Mouse (Mus musculus): ENCODE measurements at regions not wholly inside any gene's neighbourhood (a gene's known extent, or its start where the extent isn't known, plus 50 kb on each side); places are given as distances from the start of the nearest gene placed in this dataset.

DNA sequence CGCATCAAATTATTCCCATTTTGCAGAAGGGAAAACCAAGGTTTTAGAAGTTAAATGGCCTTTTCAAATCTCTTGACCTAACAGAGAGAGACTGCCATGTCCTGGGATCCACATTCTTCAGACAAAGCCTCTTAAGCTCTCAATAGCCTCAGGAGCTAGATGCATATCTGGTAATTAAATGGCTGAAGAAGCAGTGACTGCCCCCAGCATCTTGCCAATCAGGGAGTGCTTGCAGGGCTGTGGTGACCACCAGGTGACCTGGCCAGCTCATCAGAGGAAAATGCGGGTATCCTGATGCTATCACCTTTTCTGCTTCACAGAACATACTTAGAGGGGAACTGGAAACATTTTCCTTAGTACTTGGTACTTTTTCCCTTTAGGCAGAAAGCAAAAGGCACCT is 227.2 kb downstream of the Wdr11 start:
- DNase-seq (ENCODE audit: low read depth), result no peak

DNA sequence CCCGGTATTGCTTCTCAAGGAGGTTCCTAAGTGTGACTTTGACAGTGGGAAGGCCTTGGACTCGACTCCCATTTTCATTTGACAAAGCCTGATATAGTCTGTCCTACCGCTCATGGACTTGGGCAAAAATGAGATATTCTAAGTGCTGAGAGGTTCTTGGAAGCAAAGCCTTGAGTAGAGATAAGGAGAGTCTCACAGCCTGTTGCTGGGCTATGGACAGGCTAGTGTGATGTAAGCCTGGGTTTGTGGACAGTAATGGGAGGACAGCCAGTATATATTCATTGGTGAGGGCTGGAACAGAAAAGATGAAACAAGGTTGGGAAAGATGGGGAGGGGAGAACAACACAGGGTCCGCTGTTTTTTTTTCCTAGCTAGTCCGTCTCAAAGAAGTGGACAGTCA is 228.0 kb downstream of the Wdr11 start:
- DNase-seq (ENCODE audit: low read depth), result no peak

DNA sequence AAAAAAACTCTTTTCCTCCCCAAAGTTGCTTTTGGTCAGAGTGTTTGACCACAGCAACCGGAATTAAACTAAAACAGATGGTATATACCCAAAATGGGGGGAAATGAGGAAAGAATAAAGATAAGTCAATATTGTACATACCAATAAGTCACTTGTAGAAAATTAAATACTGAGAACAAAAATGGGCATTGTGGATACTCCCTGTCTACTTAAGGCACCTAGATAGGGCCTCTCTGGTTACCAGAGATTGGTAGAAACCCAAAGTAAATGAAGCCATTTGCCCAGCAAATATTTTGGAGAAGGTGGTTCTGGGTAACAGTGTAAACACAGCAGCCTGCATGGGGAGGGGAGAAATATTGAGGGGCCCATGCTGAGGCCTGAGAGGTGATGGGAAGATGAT is 237.3 kb downstream of the Wdr11 start:
- DNase-seq (ENCODE audit: low read depth), result peak; percentile 25

DNA sequence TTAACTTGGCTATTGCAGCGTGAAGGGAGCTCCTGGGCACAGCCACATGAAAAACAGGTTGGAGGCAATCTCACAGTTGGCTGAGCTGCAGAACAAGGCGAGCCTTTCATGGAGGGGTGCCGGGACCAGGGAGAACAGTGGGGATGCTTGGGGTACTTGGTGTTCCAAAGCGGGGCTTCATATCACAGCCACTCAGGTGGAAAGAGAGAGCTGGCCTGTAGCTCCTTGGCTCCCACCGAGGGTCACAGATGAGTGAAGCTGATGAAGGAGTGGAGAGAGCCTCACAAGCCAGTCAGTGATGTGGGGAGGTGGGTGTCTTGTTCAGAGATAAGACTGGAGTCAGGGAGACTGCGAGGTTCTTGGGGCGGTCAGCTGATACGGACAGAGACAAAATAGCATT is 241.2 kb downstream of the Wdr11 start:
- DNase-seq (ENCODE audit: low read depth), result no peak

DNA sequence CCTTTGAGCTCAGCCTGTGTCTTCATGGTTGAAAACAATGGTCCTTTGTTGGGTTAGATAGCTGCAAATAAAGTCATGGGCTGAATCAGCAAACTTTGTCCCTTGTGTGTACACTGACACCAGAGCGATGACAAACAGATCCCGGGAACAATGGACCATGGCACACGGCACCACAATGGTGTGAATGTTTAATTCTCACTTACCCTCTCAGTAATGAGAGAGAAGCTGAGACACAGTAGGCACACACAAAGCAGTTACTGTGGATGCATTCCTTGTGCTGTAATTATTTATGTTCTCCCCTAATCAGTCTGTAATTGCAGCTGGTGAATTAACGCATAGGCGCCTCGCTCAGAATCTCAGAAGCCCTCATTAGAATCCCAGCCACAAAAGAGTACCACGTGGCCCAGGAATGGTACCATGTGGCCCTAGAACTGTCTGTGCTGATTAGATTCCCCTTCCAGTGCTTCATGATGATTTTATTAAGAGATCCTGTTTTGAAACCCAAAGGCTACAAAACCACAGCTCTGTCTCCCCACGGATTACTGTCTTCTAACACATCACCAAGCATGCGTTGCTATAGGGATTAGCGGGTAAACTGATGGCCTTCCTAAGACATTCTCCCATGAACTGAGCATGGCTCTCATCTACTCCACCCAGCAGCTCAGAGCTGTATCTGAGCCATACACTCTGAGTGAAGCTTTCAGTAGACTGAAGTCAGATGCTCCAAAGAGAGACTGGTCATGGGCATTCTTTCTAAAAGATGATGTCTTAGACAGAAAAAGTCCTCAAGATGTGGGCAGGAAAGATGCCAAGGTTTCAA is 250.8 kb downstream of the Wdr11 start:
- DNase-seq (ENCODE audit: low read depth), result no peak

DNA sequence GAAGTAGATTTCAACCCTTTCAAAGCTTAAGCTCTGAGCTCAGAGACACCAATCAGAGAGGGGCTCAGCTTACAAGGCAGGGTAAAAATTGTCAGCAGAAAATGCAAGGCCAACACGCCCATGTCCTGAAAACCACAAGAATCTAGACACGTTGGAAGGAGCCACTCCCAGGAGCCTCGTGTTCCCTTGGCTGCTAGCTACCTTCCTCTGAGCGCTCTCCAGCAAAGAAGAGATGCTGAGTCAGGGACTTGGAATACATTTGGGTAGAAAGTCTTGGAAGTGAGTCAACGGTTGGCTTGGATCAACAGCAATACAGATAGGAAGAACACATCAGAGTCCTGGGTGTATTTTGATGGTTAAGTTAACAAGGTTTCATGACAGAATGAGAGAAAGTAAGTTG is 255.5 kb downstream of the Wdr11 start:
- DNase-seq (ENCODE audit: low read depth), result peak; percentile 89

DNA sequence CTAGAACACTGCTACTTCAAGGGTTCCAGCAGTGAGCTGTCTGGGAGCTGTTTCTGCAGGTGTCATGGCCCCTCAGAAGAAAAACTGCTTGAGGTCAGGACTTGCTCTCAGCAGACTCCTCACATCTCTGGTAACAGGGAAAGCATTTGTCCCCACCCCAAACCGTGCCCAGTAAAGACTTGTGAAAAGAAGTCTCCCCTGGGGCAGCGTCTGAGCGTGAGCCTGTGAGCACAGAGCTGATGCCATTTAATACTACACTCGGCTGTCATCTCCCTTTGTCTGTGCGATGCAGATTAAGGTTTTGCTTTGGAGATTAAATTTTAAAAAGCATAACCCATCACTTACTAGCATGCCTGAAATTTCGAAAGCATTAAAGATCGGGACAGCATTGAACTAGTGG is 261.9 kb downstream of the Wdr11 start:
- no peak for DNase-seq (ENCODE audit: low read depth)

DNA sequence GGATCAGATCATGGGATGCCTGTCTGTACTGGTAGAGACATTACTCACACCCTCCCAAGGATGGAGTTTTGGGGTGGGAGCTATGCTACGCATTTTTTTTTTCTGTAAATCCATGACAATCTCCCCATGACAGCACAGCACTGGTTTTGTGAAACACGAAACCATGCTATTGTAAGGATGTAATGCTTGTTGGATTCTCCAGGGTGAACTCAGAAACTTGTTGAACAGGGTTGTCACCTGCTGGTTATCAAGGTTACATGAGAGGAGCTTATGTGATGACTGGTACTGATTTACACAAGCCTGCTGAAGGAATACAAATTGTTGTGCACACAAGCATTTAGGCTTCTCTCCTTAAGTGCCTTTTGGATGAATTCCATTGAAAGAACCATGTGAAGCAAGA is 263.3 kb downstream of the Wdr11 start:
- no peak for DNase-seq (ENCODE audit: low read depth)

DNA sequence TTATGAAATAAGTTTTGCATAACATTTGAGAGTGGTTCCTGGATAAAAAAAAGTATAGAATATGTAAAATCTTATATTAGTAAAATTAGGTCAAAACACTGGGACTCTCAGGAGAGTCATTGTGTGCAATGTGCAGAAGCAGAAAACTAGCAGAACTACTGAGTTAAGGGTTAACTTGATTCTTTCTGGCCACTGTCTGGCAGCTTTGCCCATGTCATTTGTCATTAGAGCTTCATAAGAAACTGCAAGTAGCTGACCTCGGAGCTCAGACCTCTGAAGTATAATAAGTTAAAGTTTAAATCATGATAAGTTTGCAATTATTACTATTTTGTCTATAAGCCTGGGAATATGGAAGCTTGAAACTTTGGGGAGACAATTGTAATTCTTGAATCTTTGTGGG is 271.3 kb downstream of the Wdr11 start:
- DNase-seq (ENCODE audit: low read depth), result no peak

DNA sequence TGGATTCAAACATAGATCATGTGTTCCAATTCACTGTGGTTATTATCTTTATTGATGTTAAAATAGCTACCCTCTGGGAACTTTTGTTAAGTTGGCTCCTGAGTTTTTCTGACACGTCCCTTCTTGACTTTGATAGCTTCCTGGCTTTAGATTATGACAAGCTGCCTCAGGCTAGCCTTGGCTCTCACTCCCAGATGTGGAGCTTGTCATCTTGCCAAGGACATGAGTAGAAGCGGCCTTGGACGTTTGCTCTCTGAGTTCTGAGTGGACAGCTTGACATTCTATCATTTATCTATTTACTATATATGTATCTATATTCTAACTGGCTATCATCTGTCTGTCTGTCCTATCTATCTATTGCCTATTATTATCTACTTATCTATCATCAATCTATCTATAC is 273.9 kb downstream of the Wdr11 start:
- DNase-seq (ENCODE audit: low read depth), result no peak

DNA sequence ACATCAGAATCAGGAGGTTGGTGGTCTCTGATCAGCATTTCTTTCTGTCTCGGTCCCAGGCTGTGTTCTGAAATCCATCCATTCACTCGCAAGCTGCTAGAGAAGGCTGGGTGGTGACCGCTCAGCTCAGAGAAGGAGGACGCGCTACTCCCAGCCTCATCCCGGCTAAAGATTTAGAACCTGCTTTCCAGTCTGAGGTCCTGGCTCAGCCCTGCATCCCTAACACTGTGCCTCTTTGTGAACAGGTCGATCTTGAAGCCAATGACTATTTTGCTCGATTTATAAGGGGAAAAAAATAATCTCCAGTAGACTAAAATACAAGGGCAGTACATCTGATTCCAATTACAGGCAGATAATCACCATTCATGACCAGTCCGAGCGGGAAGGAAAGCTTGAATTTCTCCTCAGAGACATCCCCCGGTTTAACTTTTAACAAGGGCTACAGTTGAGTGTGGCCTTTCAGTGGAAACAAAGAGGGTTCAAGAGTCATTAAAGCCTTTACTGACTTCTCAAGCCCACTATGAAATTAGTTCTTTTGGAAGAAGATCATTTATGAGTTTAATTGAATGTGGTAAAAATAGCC is 280.6 kb downstream of the Wdr11 start:
- no peak for DNase-seq (ENCODE audit: low read depth)

DNA sequence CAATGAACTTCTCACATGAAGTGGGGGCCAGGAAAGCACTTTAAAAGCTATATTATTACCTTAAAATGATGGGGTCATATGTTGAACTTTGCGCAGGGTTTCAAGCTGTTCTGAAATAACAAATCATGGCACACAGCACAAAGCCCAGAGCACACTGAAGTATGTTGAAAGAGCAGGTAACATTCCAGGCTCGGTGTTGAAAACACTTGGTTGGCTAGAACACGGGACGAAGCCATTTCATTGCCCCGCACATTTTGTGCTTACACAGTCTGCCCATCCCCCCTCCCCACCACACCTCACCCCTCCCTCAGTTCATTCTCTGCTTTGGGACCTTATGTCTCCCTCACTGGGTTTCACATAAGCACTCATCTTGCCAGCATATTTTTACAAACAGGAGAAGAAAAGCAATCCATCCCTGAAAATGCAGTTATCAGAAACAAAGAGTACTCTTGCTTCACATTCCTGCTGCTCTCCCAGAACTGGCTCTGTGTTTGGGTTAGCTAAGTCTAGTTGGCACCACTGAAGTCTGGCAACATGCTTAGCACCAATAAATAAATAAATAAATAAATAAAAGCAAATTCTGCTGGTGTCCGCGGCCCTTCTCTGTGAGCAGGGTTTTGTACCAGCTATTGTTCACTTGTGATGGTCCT is 284.7 kb downstream of the Wdr11 start:
- no peak for DNase-seq (ENCODE audit: low read depth)

DNA sequence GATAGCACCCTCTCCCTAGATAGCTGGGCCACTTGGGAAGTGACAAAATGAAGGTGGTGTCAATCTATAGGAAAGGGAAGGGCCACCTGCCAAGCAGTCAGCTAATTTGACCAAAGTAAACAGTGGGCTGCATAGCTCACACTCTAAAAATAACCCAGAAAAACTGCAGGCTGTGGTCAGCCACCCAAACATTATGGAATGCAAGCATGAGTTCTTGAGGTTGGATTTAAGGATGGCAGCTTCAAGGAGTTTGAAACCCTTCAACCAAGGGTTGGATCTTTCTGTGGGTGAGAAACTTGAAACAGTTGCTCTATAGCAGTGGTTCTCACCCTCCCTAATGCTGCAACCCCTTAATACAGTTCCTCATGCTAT is 285.2 kb downstream of the Wdr11 start:
- DNase-seq (ENCODE audit: low read depth), result peak; percentile 73

DNA sequence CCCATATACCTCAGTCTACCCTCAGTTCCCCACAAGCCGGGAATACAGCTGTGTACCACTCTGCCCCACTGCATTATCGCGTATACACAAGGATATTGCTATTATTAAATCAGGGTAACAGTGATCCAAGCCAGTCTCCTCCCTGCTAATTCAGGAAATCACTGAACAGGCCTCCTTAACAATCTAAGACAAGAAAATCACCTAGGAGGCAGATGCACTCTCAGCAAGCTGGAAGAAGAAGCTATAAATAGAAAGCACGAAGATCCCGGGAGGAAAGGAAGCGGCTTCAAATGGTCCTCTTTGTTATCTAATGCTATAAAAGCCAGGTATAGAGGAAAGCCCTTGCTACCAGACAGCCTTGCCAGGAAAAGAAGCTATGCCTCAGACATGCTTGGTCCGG is 304.6 kb downstream of the Wdr11 start:
- DNase-seq (ENCODE audit: low read depth), result no peak

DNA sequence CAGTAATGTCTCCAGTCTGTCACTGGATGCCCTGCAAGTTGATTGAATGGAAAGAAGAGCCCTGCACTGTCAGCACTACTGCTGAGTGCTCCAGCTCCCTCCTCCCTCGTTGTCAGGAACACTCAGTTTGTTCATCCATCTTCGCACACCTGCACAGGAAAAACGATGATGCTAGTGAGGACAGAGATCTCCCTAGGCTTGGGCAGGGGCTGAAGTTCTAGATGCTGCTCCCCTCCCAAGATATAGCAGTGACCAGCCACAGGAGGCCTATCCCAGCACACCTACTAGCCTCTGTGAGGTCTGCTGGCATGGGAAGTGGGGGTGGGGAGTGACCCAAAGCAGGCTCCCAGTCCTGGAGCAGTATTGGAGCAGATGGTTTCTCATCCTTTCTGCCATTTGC is 305.8 kb downstream of the Wdr11 start:
- no peak for DNase-seq (ENCODE audit: low read depth)

DNA sequence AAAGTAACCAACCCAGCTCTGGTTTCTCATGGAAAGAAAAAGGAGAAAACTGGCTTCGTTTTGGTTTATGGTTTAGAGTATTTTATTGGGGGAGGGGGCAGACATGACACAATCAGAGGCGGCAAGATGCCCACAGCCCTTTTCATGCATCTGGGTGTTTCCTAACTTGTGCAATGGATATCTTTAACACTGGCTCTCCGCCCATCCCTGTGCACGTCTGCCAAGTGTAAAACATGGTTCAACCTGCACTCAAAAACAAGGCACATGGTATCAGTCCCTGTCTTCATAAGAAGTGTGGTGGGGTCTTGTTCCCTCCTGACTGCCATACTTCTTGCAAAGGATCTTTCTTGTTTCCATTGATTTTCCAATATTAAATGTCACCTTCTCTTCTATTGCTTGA is 310.6 kb downstream of the Wdr11 start:
- DNase-seq (ENCODE audit: low read depth), result no peak

DNA sequence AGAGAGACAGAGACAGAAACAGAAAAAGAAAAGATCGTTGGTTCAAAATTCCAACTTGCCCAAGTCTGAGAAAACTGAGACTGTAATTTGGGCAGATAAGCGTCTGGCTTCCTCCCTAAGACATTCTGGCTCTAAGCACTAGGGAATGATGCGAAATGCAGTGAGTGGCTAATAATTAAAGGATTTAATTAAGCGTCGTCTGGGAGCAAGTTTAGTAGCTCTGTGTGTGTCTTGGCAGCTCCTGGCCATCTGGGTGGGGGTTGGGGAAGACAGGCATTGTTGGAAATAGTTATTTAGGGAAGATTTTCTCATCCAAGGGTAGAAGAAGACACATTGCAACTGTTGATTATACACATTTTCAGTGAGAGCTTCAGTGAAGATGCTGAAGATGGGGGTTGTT is 311.5 kb downstream of the Wdr11 start:
- no peak for DNase-seq (ENCODE audit: low read depth)

DNA sequence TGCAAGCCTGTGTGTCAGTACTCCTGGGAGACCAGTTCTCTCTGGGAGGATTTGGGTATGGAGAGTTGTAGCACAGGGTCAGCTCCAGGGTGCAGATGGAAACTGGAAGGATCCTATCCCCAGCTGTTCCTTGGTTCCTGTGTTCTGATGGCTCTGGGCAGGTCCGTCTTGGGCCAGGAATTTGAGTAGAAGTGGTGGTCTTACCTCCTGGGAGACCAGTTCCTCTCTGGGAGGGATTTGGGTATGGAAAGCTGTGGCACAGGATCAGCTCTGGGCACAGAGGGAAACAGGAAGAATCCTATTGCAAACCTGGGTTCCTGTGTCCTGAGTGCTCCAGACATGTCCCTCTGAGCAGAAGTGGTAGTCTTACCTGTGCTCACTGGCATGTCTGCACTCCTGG is 314.5 kb downstream of the Wdr11 start:
- no peak for DNase-seq (ENCODE audit: low read depth)

DNA sequence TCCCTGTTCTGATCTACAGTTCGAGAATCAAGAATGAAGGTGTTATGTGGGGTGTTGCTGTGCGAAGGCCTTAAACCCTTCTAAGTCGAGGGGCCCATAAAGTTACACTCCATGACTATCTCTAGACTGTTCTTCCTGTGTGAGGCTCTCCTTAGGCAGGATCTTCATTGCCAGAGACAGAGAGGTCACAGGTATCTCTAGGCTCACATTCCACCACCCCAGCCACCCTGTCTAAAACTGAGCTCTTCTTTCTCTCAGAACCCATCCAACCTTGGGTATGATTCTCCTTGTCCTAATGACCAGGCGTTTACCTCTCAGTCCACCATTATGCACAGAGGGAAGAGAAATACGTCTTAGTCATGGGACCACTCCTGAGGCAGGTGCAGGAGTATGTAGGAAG is 317.2 kb downstream of the Wdr11 start:
- no peak for DNase-seq (ENCODE audit: low read depth)

DNA sequence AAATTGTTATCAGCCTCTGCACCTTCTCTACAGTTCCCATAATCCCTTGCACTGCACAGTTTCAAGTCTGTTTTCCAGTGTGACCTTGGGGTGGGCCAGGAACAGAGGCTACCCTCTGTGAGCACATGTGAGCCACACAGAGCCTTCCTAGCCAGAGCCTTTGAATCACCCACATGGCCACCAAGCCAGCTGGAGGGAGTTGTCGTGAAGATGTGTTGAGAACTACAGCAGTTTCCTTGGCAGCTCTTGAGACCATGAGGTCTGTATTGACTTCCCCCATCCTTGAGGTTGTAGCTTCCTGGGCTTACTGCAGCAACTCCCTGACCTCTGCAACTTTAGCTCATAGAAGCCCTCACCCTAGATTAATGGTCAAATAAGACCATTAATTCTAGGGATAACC is 318.1 kb downstream of the Wdr11 start:
- no peak for DNase-seq (ENCODE audit: low read depth)

DNA sequence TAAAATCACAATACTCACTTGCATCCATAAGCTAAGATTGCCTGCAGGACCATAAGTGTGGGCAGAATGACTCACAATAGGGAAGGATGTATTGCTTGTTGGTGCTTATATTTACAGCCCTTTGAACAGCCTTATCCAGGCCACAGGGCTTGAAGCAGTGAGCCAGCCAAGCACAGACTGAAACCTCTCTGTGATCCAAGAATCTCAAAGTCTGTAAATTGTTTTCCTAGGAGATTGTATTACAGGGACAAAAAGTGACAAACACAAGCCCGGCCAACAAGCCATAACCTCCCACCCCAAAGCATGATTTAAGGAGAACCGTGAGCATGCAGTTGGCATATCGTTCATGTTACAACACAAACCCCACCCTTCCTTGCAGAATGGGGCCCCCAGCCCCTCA is 319.2 kb downstream of the Wdr11 start:
- DNase-seq (ENCODE audit: low read depth), result no peak

DNA sequence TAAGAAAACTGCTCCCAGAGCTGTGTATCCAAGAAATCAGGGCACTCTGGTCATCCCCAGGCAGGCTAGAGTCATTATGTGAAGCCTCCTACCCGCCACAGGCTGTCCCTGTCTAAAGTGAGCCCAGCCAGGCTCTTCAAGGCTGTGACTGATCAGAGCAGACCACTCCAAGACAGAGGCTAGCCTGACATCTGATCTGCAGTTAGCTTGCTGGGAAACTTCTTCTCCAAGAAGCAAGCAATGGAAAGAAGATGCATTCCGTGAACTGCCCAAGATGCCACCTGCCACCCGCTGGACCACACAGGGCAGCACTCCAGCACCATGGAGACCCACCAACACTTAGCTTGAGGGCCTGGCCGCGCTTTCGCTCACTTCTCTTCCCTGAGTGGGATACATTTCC is 323.2 kb downstream of the Wdr11 start:
- DNase-seq (ENCODE audit: low read depth), result no peak
